Mouse (Mus musculus): Measurements from ENCODE around the gene Actrt2. TPM values are rescaled to one million over a fixed set of nuclear protein-coding genes. Genes with fewer than 3 reads are reported as not detected.
A peak's percentile ranks its signal among the peaks of the same experiment; 100 is the strongest.

Gene Actrt2
- polyA plus RNA-seq, 1 experiment from 2014 or later: not detected

DNA sequence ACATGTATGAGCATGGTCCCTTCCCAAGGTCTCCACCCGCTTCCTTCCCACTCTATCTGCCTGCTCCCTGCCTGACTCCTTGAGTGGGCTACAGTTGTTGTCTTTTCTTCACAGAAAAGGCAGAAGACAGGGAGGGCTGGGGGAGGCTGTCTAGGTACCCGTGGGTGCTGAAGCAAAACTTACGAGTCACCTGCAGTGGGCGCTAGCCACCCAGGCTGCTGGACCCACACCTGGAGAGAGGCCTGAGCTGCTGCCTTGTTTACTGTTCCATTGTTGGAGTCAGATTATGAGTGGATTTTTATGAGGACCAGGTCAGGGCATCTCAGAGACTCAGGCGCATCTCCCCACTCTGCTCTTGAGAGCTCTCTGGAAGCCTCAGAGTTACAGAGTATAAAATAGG, 28.9 kb upstream of the Actrt2 start:
- Histone ChIP-seq H3K4me1 (ENCODE audit: control insufficient read depth, insufficient read depth, low read length) (peaks cover 8% of the 10 kb centered on the region; the same call in 1 of the 2 replicates), H3K27me3 (replicated peaks; ENCODE audit: control insufficient read depth, insufficient read depth, low read length) (no peaks in the 10 kb centered on the region), H3K9me3 (replicated peaks; ENCODE audit: control insufficient read depth, low read length) (no peaks in the 10 kb centered on the region), H3K9ac (ENCODE audit: low read length) (no peak overlapping the region), H3K36me3 (ENCODE audit: control insufficient read depth, insufficient read depth, low read length) (no peaks in the 10 kb centered on the region), H3K4me2 (ENCODE audit: low read length) (no peak overlapping the region), H3K4me3 (ENCODE audit: low read depth, low read length) (no peak overlapping the region), H3K27ac (ENCODE audit: low read depth, low read length) (no peak overlapping the region)
- ATAC-seq (no peak), DNase-seq (ENCODE audit: low spot score) (no peak)
- 84% methylated on average over 5 of the region's 5 CpGs for WGBS

DNA sequence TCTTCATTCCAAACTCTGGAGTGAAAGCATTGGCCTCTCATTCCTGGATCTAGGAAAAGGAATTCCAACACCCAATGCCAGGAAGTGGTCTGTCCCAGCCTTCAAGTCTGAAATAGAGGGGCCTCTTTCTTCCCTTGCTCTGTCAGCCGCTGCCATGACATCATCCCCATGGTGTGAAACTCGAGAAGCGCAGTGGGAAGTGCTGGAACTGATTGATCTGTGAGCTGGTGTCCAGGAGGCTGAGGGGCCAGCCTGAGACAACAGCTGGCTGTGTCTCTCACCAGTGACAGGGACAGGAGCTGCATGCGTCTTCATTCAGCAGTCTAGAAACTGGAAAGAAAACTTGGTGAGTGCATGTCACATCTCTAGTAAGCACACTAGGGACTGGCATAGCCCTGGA, 28.5 kb upstream of the Actrt2 start:
- DNase-seq (ENCODE audit: low spot score) (no peak), ATAC-seq (no peak)
- peaks cover 8% of the 10 kb centered on the region; the same call in 1 of the 2 replicates for H3K4me1 ChIP-seq (ENCODE audit: control insufficient read depth, insufficient read depth, low read length)
- H3K4me3 ChIP-seq (ENCODE audit: low read depth, low read length): no peak overlapping the region
- H3K9ac ChIP-seq (ENCODE audit: low read length): no peak overlapping the region
- H3K9me3 ChIP-seq (replicated peaks; ENCODE audit: control insufficient read depth, low read length): no peaks in the 10 kb centered on the region
- H3K27ac ChIP-seq (ENCODE audit: low read depth, low read length): no peak overlapping the region
- no peaks in the 10 kb centered on the region for H3K36me3 ChIP-seq (ENCODE audit: control insufficient read depth, insufficient read depth, low read length)
- H3K27me3 ChIP-seq (replicated peaks; ENCODE audit: control insufficient read depth, insufficient read depth, low read length): no peaks in the 10 kb centered on the region
- WGBS: 37% methylated on average over 4 of the region's 4 CpGs
- H3K4me2 ChIP-seq (ENCODE audit: low read length): no peak overlapping the region

DNA sequence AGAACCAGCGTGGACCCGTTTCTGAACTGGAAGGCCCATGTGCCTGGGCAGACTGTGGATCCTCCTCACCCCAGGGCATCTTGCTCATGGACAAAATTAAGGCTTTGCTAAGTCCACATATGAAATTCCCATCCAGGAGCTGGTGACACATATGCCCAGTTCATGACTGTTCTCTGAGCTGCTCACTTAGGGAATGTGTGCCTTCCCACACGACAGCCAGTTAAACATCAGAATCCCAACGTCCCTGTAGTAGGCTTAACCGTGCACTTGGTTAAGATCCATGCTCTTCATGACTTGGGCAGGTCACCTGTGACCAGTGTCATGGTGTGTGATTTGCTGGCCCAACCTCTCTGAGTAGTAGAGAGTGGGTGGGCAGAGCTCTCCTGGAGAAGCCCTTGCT, 26.7 kb upstream of the Actrt2 start:
- WGBS: 91% methylated on average over 5 of the region's 5 CpGs
- H3K4me3 ChIP-seq (ENCODE audit: low read depth, low read length): no peak overlapping the region
- no peak overlapping the region for H3K27ac ChIP-seq (ENCODE audit: low read depth, low read length)
- H3K4me1 ChIP-seq (ENCODE audit: control insufficient read depth, insufficient read depth, low read length): peaks cover 8% of the 10 kb centered on the region; the same call in 1 of the 2 replicates
- H3K9me3 ChIP-seq (replicated peaks; ENCODE audit: control insufficient read depth, low read length): no peaks in the 10 kb centered on the region
- no peak overlapping the region for H3K4me2 ChIP-seq (ENCODE audit: low read length)
- H3K36me3 ChIP-seq (ENCODE audit: control insufficient read depth, insufficient read depth, low read length): no peaks in the 10 kb centered on the region
- no peak overlapping the region for H3K9ac ChIP-seq (ENCODE audit: low read length)
- no peaks in the 10 kb centered on the region for H3K27me3 ChIP-seq (replicated peaks; ENCODE audit: control insufficient read depth, insufficient read depth, low read length)
- no peak for DNase-seq (ENCODE audit: low spot score)
- no peak for ATAC-seq

DNA sequence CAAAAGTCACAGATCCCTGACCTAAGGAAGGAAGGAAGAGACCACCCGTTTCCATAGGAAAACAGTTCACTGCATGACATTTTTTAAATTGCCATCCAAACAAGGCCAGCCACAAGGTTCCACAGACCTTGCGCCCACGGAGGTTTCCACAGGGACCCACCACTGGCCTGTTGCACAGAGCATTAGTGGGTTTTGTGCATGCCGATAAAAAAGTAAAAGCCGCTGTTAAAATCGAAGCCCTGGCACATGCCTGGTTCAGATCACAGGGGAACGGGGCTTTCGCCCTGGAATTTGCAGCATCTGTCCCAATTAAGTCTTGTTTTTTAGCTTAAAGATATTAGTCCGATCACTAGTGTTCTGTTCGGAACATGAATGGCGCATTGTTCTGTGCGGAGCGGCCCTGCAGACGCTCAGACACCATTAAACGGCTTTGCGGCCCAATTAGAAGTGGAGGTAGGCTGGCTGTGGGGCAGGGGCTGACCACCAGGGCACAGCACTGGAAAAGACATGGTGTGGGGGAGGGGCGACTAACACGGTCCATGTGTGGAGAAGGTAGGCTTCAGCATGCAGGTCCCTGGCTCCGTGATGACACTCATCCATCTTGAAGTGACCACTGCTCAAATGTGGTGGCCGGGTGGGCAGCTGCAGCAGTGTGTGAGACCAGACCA, 25.8 kb upstream of the Actrt2 start:
- no peaks in the 10 kb centered on the region for H3K9me3 ChIP-seq (replicated peaks; ENCODE audit: control insufficient read depth, low read length)
- 18% methylated on average over 20 of the region's 20 CpGs for WGBS
- H3K4me1 ChIP-seq (ENCODE audit: control insufficient read depth, insufficient read depth, low read length): peaks cover 8% of the 10 kb centered on the region; the same call in 1 of the 2 replicates
- DNase-seq (ENCODE audit: low spot score) (peak; percentile 36), ATAC-seq (peak; percentile 63; the same call in 1 of the 2 replicates)
- no peak overlapping the region for H3K9ac ChIP-seq (ENCODE audit: low read length)
- no peak overlapping the region for H3K27ac ChIP-seq (ENCODE audit: low read depth, low read length)
- H3K4me2 ChIP-seq (ENCODE audit: low read length): no peak overlapping the region
- H3K27me3 ChIP-seq (replicated peaks; ENCODE audit: control insufficient read depth, insufficient read depth, low read length): no peaks in the 10 kb centered on the region
- H3K4me3 ChIP-seq (ENCODE audit: low read depth, low read length): no peak overlapping the region
- no peaks in the 10 kb centered on the region for H3K36me3 ChIP-seq (ENCODE audit: control insufficient read depth, insufficient read depth, low read length)

DNA sequence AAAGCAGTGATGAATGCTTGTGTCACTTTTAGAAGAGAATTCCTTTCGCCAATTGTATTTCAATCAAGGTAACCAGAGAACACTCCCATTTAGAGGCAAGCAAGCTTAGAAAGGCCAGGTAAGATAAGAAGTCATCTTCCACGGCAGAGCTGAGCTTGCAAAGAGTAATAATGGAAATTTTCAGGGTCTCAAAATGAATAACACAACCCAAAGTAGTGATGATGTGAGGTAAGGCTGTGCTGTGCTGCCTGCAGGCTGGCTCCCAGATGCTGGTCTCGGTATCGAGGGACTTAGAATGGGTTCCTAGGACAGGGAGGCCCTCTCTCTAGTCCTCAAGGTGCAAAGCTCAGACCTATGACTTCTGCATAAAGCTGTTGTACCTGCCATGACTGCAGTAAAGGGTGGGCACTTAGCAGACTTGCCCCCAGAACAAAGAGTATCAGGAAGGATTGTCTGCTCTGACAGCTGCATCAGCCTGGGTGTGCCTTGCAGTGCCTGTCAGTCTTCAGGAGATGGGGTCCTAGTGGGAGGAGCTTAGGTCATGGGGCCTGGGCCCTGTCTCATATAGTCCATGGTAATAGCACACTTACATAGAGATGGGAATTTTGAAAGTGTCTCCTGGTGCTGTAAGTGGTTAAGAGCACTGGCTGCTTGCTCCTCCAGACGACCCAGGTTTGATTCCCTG, 15.5 kb upstream of the Actrt2 start:
- Histone ChIP-seq H3K4me1 (ENCODE audit: control insufficient read depth, insufficient read depth, low read length) (no peaks in the 10 kb centered on the region), H3K9me3 (replicated peaks; ENCODE audit: control insufficient read depth, low read length) (no peaks in the 10 kb centered on the region), H3K36me3 (ENCODE audit: control insufficient read depth, insufficient read depth, low read length) (no peaks in the 10 kb centered on the region), H3K27ac (ENCODE audit: low read depth, low read length) (no peak overlapping the region), H3K4me2 (ENCODE audit: low read length) (no peak overlapping the region), H3K9ac (ENCODE audit: low read length) (no peak overlapping the region), H3K27me3 (replicated peaks; ENCODE audit: control insufficient read depth, insufficient read depth, low read length) (no peaks in the 10 kb centered on the region), H3K4me3 (ENCODE audit: low read depth, low read length) (no peak overlapping the region)
- DNase-seq (ENCODE audit: low spot score) (no peak), ATAC-seq (no peak)
- WGBS: 87% methylated on average over 5 of the region's 5 CpGs

DNA sequence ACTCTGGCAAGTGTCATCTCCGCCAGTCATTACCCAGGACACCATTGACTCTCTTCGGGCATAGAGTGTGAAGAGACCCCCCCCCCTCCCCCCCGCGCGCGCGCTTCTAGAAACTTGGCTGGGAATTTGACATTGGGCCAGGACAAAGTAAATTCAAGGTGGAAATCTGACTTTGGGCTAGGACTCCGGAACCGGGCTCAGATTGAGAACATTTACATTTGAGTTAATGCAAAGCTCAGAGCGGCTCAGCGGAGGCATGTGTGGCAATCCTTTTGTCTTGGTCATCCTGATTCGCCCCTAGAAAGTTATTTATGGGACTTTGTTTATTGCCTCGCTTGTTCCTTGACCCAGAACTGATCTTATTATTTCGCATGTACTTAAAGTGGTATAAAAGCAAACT, 14.6 kb upstream of the Actrt2 start:
- Histone ChIP-seq H3K9me3 (replicated peaks; ENCODE audit: control insufficient read depth, low read length) (no peaks in the 10 kb centered on the region), H3K9ac (ENCODE audit: low read length) (no peak overlapping the region), H3K4me1 (ENCODE audit: control insufficient read depth, insufficient read depth, low read length) (no peaks in the 10 kb centered on the region), H3K36me3 (ENCODE audit: control insufficient read depth, insufficient read depth, low read length) (no peaks in the 10 kb centered on the region), H3K27me3 (replicated peaks; ENCODE audit: control insufficient read depth, insufficient read depth, low read length) (no peaks in the 10 kb centered on the region), H3K27ac (ENCODE audit: low read depth, low read length) (no peak overlapping the region), H3K4me2 (ENCODE audit: low read length) (no peak overlapping the region), H3K4me3 (ENCODE audit: low read depth, low read length) (no peak overlapping the region)
- no peak for ATAC-seq
- 47% methylated on average over 13 of the region's 14 CpGs for WGBS
- no peak for DNase-seq (ENCODE audit: low spot score)

DNA sequence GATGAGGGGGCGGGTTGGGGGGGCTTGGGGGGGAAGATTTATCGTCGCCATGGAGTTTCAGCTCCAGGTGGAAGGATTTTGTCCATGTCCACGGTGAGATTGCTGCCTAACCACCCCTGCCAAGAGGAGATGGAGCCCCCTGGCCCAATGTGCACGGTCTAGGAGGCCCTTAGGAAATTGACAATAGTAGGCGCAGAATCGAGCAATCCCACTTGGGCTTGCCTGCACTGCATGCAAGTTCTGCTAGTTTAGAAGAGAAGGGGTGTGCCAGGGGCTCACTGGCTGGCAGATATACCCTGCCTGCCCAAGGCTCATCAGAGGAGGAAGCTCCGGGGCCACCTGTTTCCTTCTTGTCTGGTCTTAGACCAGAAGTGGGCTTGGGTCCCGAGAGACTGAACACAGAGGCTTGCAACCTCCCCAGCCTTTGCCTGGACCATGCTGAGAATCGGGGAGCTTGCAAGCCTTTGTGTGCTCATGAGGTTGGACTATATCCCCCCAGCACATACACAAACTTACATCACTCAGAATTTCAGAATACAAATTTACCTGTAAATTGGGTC, 7.9 kb upstream of the Actrt2 start:
- WGBS: 53% methylated on average over 10 of the region's 10 CpGs
- H3K9ac ChIP-seq (ENCODE audit: low read length): no peak overlapping the region
- ATAC-seq (no peak), DNase-seq (ENCODE audit: low spot score) (no peak)
- no peak overlapping the region for H3K27ac ChIP-seq (ENCODE audit: low read depth, low read length)
- H3K36me3 ChIP-seq (ENCODE audit: control insufficient read depth, insufficient read depth, low read length): no peaks in the 10 kb centered on the region
- H3K4me1 ChIP-seq (ENCODE audit: control insufficient read depth, insufficient read depth, low read length): peaks cover 4% of the 10 kb centered on the region; the same call in 1 of the 2 replicates
- no peaks in the 10 kb centered on the region for H3K27me3 ChIP-seq (replicated peaks; ENCODE audit: control insufficient read depth, insufficient read depth, low read length)
- no peak overlapping the region for H3K4me3 ChIP-seq (ENCODE audit: low read depth, low read length)
- no peak overlapping the region for H3K4me2 ChIP-seq (ENCODE audit: low read length)
- H3K9me3 ChIP-seq (replicated peaks; ENCODE audit: control insufficient read depth, low read length): no peaks in the 10 kb centered on the region

DNA sequence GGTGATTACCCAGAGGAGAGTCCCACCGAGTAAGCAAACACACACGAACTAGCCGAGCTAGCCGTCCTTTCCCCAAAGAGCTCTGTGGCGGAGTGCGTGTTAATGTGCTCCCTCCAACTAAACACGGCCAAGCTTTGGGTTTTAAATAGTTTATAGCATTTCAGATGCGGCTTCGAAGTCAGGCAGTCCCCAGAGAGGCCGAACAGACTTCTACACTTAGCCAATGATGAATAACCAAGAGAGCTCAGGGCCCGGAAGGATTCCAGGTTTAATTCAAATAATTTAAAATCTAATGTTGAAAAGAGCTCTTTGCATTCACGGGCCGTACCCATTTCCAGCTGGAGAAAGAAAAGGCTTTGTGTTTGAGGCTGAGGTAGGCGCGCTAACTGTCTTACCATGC, 7.3 kb upstream of the Actrt2 start:
- no peak overlapping the region; the same call in 1 of the 2 replicates for H3K4me3 ChIP-seq (ENCODE audit: low read depth, low read length)

More for the DNA sequence above, 7.3 kb upstream of the Actrt2 start:
- Histone ChIP-seq H3K9ac (ENCODE audit: low read length) (peak overlapping the region; percentile 41; the same call in 1 of the 2 replicates), H3K4me2 (ENCODE audit: low read length) (peak overlapping the region; percentile 37), H3K27me3 (replicated peaks; ENCODE audit: control insufficient read depth, insufficient read depth, low read length) (no peaks in the 10 kb centered on the region), H3K27ac (ENCODE audit: low read depth, low read length) (no peak overlapping the region), H3K36me3 (ENCODE audit: control insufficient read depth, insufficient read depth, low read length) (no peaks in the 10 kb centered on the region), H3K4me1 (ENCODE audit: control insufficient read depth, insufficient read depth, low read length) (peaks cover 4% of the 10 kb centered on the region; the same call in 1 of the 2 replicates), H3K9me3 (replicated peaks; ENCODE audit: control insufficient read depth, low read length) (no peaks in the 10 kb centered on the region)
- DNase-seq (ENCODE audit: low spot score): peak; percentile 30
- 0 out of 2 replicates have a peak, but pooled peaks have one; percentile 10 for ATAC-seq
- 22% methylated on average over 15 of the region's 15 CpGs for WGBS
